Mouse (Mus musculus) forebrain, postnatal 0 days (tissue): ENCODE results near the gene Csmd2. TPM values are rescaled to one million over a fixed set of nuclear protein-coding genes. Genes with fewer than 3 reads are reported as not detected.

Source experiments
- ATAC-seq: fragments of 200-750 bp; cut with Nextera tagmentation; 2 replicates; pipeline ENCODE4 v1.8.0; 2017; ENCODE audit warnings: mild to moderate bottlenecking, moderate library complexity
- DNase-seq: peaks from one replicate; pipeline ENCODE4 v3.0.0-alpha.2; 2015
- H3K27ac ChIP-seq: fragments of 300-500 bp; sonication (generic); 2 replicates; pipeline ENCODE4 v1.5.1; 2014; ENCODE audit warnings: low read depth, mild to moderate bottlenecking, antibody characterized with exemption, low read length, moderate library complexity, mixed read lengths
- H3K27me3 ChIP-seq: fragments of 300-500 bp; sonication (generic); 2 replicates; pipeline ENCODE4 v1.6.1; 2014; ENCODE audit warnings: mild to moderate bottlenecking, low read length, mixed read lengths; ENCODE audit not compliant: insufficient read depth
- H3K36me3 ChIP-seq: fragments of 300-500 bp; sonication (generic); 2 replicates; pipeline ENCODE4 v1.6.1; 2014; ENCODE audit warnings: mild to moderate bottlenecking, moderate library complexity; ENCODE audit not compliant: insufficient read depth
- H3K4me1 ChIP-seq: fragments of 300-500 bp; sonication (generic); 2 replicates; pipeline ENCODE4 v1.6.1; 2014; ENCODE audit warnings: antibody characterized with exemption; ENCODE audit not compliant: insufficient read depth
- H3K4me2 ChIP-seq: fragments of 300-500 bp; sonication (generic); 2 replicates; pipeline ENCODE4 v1.6.1; 2014; ENCODE audit warnings: low read depth, mild to moderate bottlenecking, moderate library complexity
- H3K4me3 ChIP-seq: fragments of 300-500 bp; sonication (generic); 2 replicates; pipeline ENCODE4 v1.5.1; 2014; ENCODE audit warnings: low read depth, low read length, mixed read lengths
- H3K9ac ChIP-seq: fragments of 300-500 bp; sonication (generic); 2 replicates; pipeline ENCODE4 v1.6.1; 2014; ENCODE audit warnings: mild to moderate bottlenecking
- H3K9me3 ChIP-seq: fragments of 300-500 bp; sonication (generic); 2 replicates; pipeline ENCODE4 v1.6.1; 2016; ENCODE audit warnings: low read length
- CTCF ChIP-seq: sonication (generic); IDR thresholded peaks from 2 replicates; pipeline ENCODE4 v1.5.1; 2016; ENCODE audit warnings: antibody characterized with exemption, control low read depth, low read depth
- WGBS: fragments of 180-500 bp; shearing (Covaris S2); extraction: QIAGEN DNeasy Blood & Tissue Kit; methylation state at CpG from one replicate; pipeline ENCODE4 v1.1.7; 2014; 5-methylcytosine and 5-hydroxymethylcytosine counted together
- polyA plus RNA-seq: library from polyadenylated mRNA; unstranded; fragments of >200 nt; fragmentation: Nextera tagmentation; extraction: Ambion mirVana; gene quantifications from 2 replicates; pipeline ENCODE4 v1.2.1, GENCODE M21; 2015
- total RNA-seq: library from RNA; depleted of rRNA; stranded (reverse); fragments of >200 nt; gene quantifications from 2 replicates; pipeline ENCODE4 v1.2.3, GENCODE M21; 2014

Gene Csmd2
- total and polyA plus RNA-seq, 2 experiments from 2014 or later, result 5.5 to 35.8 TPM

DNA sequence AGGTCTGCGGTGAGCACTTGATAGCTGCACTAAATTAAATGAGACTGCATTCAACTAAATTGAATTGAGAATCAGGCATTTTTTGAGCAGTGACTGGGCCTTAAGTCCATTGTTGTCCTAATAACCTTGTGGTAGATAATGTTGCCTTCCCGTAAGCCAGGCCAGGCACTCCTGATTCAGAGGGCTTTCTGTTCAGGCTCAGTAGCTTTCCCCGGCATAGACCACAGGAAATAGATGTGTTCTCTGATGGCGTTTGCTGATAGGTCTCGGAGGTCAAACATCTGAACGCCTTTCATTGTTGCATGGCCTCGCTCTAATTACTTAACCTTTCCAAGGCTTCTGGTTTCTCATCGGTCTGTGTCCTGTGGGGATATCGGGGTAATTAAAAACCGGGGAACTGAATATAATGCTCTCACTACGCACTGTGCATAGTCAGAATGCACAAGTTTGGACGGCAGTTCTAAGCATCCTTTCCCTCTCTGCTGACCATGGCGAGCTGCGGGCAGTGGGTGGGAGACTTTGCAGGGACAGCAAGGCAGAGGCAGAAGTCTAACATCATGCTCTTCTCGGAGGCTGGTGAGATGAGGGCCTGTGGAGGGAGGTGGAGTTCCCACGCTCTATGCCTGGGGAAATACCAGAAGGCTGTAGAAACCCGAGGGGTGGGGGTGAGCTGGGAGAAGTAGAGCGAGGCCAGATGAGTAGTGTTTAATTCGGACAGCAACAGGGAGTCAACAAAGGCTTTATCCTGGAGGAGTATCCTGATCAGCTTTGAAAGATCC is 253.6 kb downstream of the Csmd2 start:
- ATAC-seq (peak; percentile 32; the same call in 1 of the 2 replicates), DNase-seq (no peak)
- Histone ChIP-seq H3K27ac (no peak overlapping the region), H3K4me3 (no peak overlapping the region), H3K9ac (no peak overlapping the region), H3K4me1 (peaks cover 7% of the 10 kb centered on the region), H3K9me3 (no peaks in the 10 kb centered on the region), H3K4me2 (no peak overlapping the region), H3K27me3 (no peaks in the 10 kb centered on the region), H3K36me3 (no peaks in the 10 kb centered on the region)
- TF ChIP-seq CTCF, result no peak
- 17% methylated on average over 19 of the region's 19 CpGs for WGBS

DNA sequence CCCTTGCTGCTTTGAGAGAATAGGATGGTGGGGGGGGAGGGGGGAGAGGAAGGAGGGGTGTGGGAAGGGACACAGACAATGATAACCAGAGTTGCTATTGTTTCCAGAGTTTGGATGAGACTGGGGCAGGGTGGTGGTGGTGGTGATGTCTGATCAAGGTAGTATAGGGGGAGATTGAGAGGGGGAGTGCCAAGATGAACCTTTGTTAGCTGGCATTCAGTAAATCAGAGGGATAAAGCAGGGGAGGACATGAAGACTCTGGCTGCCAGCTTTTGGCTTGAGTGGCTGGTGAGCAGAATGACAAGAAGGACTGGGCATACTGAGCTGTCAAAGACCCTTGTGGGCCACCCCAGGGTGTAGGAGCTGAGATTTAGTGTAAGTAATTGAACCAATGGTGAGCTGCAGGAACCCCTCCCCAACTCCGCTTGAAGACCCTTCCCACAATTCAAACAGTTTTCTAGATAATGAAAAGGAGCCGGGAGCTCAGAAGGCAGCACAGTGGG is 254.2 kb downstream of the Csmd2 start:
- no peaks in the 10 kb centered on the region for H3K36me3 ChIP-seq
- no peak overlapping the region for H3K4me2 ChIP-seq
- ATAC-seq, result no peak
- no peaks in the 10 kb centered on the region for H3K9me3 ChIP-seq
- 30% methylated on average over 2 of the region's 2 CpGs for WGBS
- H3K4me1 ChIP-seq, result peaks cover 7% of the 10 kb centered on the region
- DNase-seq, result no peak
- H3K4me3 ChIP-seq, result no peak overlapping the region
- no peak overlapping the region for H3K27ac ChIP-seq
- H3K27me3 ChIP-seq, result no peaks in the 10 kb centered on the region
- H3K9ac ChIP-seq, result no peak overlapping the region
- no peak for TF ChIP-seq CTCF

DNA sequence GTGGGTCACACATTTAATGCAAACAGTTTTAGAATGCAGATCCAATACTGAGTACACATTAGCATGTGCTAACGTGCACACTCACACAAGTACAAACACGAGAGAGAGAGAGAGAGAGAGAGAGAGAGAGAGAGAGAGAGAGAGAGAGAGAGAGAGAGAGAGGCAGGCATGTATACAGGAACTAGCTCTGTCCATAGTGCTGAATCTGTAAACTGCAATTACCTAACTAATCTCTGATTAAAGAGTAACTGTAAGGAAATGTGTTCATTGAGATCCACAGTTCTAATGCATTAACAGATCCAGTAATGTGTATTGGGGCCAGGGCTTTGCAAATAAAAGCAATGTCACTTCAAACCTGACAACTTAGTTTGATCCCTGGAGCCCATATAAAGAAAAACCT is 257.5 kb downstream of the Csmd2 start:
- Histone ChIP-seq H3K36me3 (no peaks in the 10 kb centered on the region), H3K9me3 (no peaks in the 10 kb centered on the region), H3K4me3 (no peak overlapping the region), H3K9ac (no peak overlapping the region), H3K27ac (no peak overlapping the region), H3K4me2 (no peak overlapping the region), H3K4me1 (peaks cover 7% of the 10 kb centered on the region), H3K27me3 (no peaks in the 10 kb centered on the region)
- TF ChIP-seq CTCF, result no peak
- no peak for DNase-seq
- no peak for ATAC-seq
- WGBS, result 28% methylated on average over 2 of the region's 2 CpGs

DNA sequence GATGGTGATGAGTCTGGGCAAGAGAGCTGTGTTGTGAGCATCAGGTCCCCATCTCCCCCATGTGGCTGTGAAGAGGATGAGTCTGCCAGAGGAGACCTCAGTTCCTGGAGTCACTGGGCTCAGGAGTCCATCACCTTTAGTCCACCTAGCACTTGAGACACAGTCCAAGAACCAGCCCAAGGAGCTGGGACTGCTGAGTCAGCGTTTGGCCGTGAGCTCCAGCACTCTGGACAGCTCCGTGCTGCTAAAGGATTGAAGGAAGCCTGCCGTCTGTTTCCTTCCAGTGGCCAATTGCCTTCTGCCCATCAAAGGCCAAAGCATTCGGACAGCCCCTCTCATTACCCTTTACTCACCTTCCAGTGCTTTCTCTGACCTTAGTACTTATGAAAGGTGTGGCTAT is 261.0 kb downstream of the Csmd2 start:
- Histone ChIP-seq H3K27me3 (no peaks in the 10 kb centered on the region), H3K4me3 (no peak overlapping the region), H3K27ac (no peak overlapping the region), H3K9me3 (no peaks in the 10 kb centered on the region), H3K36me3 (no peaks in the 10 kb centered on the region), H3K4me1 (no peaks in the 10 kb centered on the region), H3K4me2 (no peak overlapping the region), H3K9ac (no peak overlapping the region)
- 23% methylated on average over 5 of the region's 5 CpGs for WGBS
- ATAC-seq (no peak), DNase-seq (no peak)
- 0 out of 2 replicates have a peak, but pooled peaks have one; percentile 5 for TF ChIP-seq CTCF

DNA sequence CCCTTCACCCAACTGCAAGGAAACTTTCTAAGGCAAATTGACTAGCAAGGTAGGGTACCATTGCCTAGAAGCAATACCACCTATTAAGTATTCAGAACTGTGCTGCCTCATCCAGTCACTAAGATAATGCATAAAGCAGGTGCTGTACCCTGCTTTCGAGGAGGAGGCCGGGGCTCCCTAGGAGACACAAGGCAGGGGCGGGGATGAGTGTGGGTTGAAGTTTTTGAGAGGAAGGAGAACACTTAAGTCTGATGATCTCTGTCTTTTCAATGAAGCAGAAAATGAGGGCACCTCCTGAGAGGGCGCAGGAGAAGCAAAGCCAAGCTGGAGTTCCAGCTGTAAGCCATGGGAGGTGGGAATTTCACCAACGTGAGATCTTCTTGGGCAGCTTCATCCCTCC is 271.6 kb downstream of the Csmd2 start:
- Histone ChIP-seq H3K9me3 (no peaks in the 10 kb centered on the region), H3K9ac (no peak overlapping the region), H3K4me3 (no peak overlapping the region), H3K27ac (no peak overlapping the region), H3K27me3 (no peaks in the 10 kb centered on the region), H3K4me2 (no peak overlapping the region), H3K36me3 (no peaks in the 10 kb centered on the region), H3K4me1 (no peaks in the 10 kb centered on the region)
- 82% methylated on average over 5 of the region's 5 CpGs for WGBS
- no peak for DNase-seq
- no peak for TF ChIP-seq CTCF
- no peak for ATAC-seq

DNA sequence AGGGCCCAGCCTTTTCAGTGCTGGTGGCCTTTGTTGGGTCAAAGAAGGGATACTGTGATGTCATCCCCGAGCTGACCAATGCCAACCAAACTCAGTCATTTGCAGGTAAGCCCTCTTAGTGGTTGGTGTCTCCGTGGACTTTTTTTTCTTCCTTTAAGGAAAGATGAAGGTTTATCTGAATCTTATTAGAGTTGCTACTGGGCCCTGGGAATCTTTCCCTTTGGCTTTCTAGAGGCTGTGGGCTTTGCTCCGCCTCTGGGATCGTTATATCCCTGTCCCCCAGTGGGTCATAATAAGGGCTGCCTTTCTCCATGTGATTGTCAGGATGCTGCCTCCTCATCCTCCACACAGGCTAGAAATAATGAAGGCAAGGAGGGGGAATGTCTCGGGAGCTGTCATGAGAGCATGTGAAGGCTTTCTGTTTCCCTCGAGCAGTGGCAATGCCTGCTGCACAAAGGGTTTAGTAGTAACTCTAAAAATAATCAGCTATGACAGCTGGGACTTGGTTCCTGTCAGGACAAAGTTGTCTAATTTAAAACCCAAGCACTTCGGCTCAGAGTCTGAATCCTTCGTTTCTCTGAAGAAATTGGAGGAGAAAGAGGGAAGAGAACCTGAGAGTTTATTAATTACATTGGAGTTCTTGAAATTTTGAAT is 273.4 kb downstream of the Csmd2 start, which contains the start of gene Hmgb4:
Hmgb4 (minus strand) TSS at position 51 of the 654 bp plus-strand sequence.
- Histone ChIP-seq H3K27ac (peak within 1 kb of the TSS; percentile 71; the same call in 1 of the 2 replicates), H3K36me3 (no peaks in the 10 kb centered on the region), H3K9ac (no peak within 1 kb of the TSS), H3K4me3 (no peak within 1 kb of the TSS), H3K9me3 (no peaks in the 10 kb centered on the region), H3K4me1 (no peaks in the 10 kb centered on the region), H3K4me2 (no peak within 1 kb of the TSS), H3K27me3 (no peaks in the 10 kb centered on the region)
- TF ChIP-seq CTCF, result no peak
- WGBS, result 40% methylated on average over 8 of the region's 8 CpGs
- DNase-seq, result peak; percentile 56
- peak; percentile 68 for ATAC-seq

DNA sequence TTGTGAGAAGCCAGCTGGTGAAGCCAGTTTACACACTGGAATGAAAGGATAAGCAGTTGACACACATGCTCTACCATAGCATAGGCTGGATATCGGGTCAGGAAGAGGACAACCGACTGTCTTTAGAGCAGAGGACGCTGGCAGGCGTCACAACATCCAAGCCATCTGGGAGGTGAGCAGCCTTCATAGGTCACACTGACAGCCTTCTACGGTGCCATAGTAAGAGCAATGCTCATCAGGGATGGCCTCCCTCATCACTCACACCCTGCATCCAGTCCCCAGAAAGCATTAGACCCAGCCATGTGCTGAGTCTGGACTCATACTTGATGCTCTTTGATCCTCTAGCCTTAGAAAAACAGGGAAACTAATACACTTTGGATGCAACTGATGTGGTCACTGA is 276.8 kb downstream of the Csmd2 start:
- no peaks in the 10 kb centered on the region for H3K27me3 ChIP-seq
- 91% methylated on average over 5 of the region's 5 CpGs for WGBS
- no peak overlapping the region for H3K9ac ChIP-seq
- no peak overlapping the region for H3K27ac ChIP-seq
- H3K4me2 ChIP-seq, result no peak overlapping the region
- no peaks in the 10 kb centered on the region for H3K36me3 ChIP-seq
- TF ChIP-seq CTCF, result no peak
- no peaks in the 10 kb centered on the region for H3K4me1 ChIP-seq
- no peak for ATAC-seq
- H3K9me3 ChIP-seq, result no peaks in the 10 kb centered on the region
- H3K4me3 ChIP-seq, result no peak overlapping the region
- no peak for DNase-seq
